ENCODE assay signal across 7 mouse cellular contexts in genomic region chr9:64253021-64253904, GRCm38 (mm10). TPM values are rescaled to one million over a fixed set of nuclear protein-coding genes. Genes with fewer than 3 reads are reported as not detected.
DNase-seq lines count a peak whose midpoint lies in the region; ATAC-seq lines count a peak whose summit lies in the region.

Gene Map2k1, minus strand, starts transcription at chr9:64253631.

- peak within 1 kb of the TSS; percentile 80 for H3K9ac ChIP-seq in embryonic facial prominence, embryonic 12.5 days
- peak within 1 kb of the TSS; percentile 72 for H3K9ac ChIP-seq in limb, embryonic 11.5 days (ENCODE audit: low read length)
- peak within 1 kb of the TSS; percentile 84 for H3K9ac ChIP-seq in midbrain, embryonic 14.5 days (replicated peaks; ENCODE audit: low read length)

- H3K4me3 ChIP-seq in embryonic facial prominence, embryonic 12.5 days = peak within 1 kb of the TSS; percentile 77
- H3K4me3 ChIP-seq in limb, embryonic 11.5 days (ENCODE audit: low read depth, low read length) = peak within 1 kb of the TSS; percentile 92
- peak within 1 kb of the TSS; percentile 89 for H3K4me3 ChIP-seq in midbrain, embryonic 14.5 days (replicated peaks; ENCODE audit: low read depth, low read length)

- H3K4me1 ChIP-seq in embryonic facial prominence, embryonic 12.5 days = peaks cover 24% of the 10 kb centered on the region
- H3K4me1 ChIP-seq in limb, embryonic 11.5 days (ENCODE audit: control insufficient read depth, insufficient read depth, low read length) = no peaks in the 10 kb centered on the region
- peaks cover 11% of the 10 kb centered on the region for H3K4me1 ChIP-seq in midbrain, embryonic 14.5 days (ENCODE audit: control insufficient read depth, insufficient read depth, low read length)

- no peaks in the 10 kb centered on the region for H3K9me3 ChIP-seq in embryonic facial prominence, embryonic 12.5 days
- no peaks in the 10 kb centered on the region for H3K9me3 ChIP-seq in limb, embryonic 11.5 days (ENCODE audit: control insufficient read depth, low read length)
- no peaks in the 10 kb centered on the region for H3K9me3 ChIP-seq in midbrain, embryonic 14.5 days (ENCODE audit: control insufficient read depth, low read length)

- H3K4me2 ChIP-seq in embryonic facial prominence, embryonic 12.5 days (replicated peaks) = peak within 1 kb of the TSS; percentile 82
- peak within 1 kb of the TSS; percentile 87 for H3K4me2 ChIP-seq in limb, embryonic 11.5 days (ENCODE audit: low read depth, severe bottlenecking)
- peak within 1 kb of the TSS; percentile 91 for H3K4me2 ChIP-seq in midbrain, embryonic 14.5 days (ENCODE audit: low read length)

- DNase-seq in adrenal gland, postnatal 25 days = peak; percentile 100
- DNase-seq in heart, adult 11 months = peak; percentile 100
- DNase-seq in kidney, adult 18-20 months = peak; percentile 100
- DNase-seq in limb, embryonic 11.5 days (ENCODE audit: low spot score) = peak; percentile 100
- peak; percentile 100 for DNase-seq in midbrain, embryonic 14.5 days
- peak; percentile 100 for DNase-seq in spleen, adult 18-20 months

- H3K27ac ChIP-seq in embryonic facial prominence, embryonic 12.5 days = peak within 1 kb of the TSS; percentile 93
- peak within 1 kb of the TSS; percentile 56 for H3K27ac ChIP-seq in limb, embryonic 11.5 days (replicated peaks; ENCODE audit: low read depth, low read length)
- H3K27ac ChIP-seq in midbrain, embryonic 14.5 days (replicated peaks; ENCODE audit: low read depth, low read length) = peak within 1 kb of the TSS; percentile 87

- ATAC-seq in embryonic facial prominence, embryonic 12.5 days (ENCODE audit: insufficient number of reproducible peaks, insufficient read depth, low FRiP score, low TSS enrichment) = peak; percentile 91
- ATAC-seq in limb, embryonic 11.5 days (ENCODE audit: insufficient number of reproducible peaks, low FRiP score, low TSS enrichment, low read depth) = peak; percentile 96
- peak; percentile 97 for ATAC-seq in midbrain, embryonic 14.5 days (ENCODE audit: low FRiP score, low TSS enrichment)

- H3K36me3 ChIP-seq in embryonic facial prominence, embryonic 12.5 days = peaks cover 4% of the 10 kb centered on the region; the same call in 1 of the 2 replicates
- H3K36me3 ChIP-seq in limb, embryonic 11.5 days (ENCODE audit: control insufficient read depth, insufficient read depth, low read length) = no peaks in the 10 kb centered on the region; the same call in 1 of the 2 replicates
- H3K36me3 ChIP-seq in midbrain, embryonic 14.5 days (ENCODE audit: control insufficient read depth, insufficient read depth, low read length) = no peaks in the 10 kb centered on the region

- H3K27me3 ChIP-seq in embryonic facial prominence, embryonic 12.5 days = no peaks in the 10 kb centered on the region
- H3K27me3 ChIP-seq in limb, embryonic 11.5 days (ENCODE audit: control insufficient read depth, insufficient read depth, low read length) = no peaks in the 10 kb centered on the region
- H3K27me3 ChIP-seq in midbrain, embryonic 14.5 days (ENCODE audit: control insufficient read depth, insufficient read depth, low read length) = no peaks in the 10 kb centered on the region

- WGBS in embryonic facial prominence, embryonic 12.5 days = under 1% methylated on average over 85 of the region's 89 CpGs
- under 1% methylated on average over 82 of the region's 89 CpGs for WGBS in limb, embryonic 11.5 days
- under 1% methylated on average over 88 of the region's 89 CpGs for WGBS in midbrain, embryonic 14.5 days

RNA-seq across cellular contexts. Expression of gene Map2k1, which starts in this region (rescaled TPM):
- total RNA-seq in adrenal gland, postnatal 25 days (2021) = 65.4 and 68.3 TPM in 2 replicates
- polyA plus RNA-seq in embryonic facial prominence, embryonic 12.5 days (2016; fragmentation: Nextera tagmentation; extraction: Ambion mirVana) = 77.0 and 79.1 TPM in 2 replicates
- polyA plus RNA-seq in limb, embryonic 11.5 days (2014; fragmentation: Nextera tagmentation; extraction: Ambion mirVana) = 75.1 and 79.8 TPM in 2 replicates
- 46.4 and 50.7 TPM in 2 replicates for polyA plus RNA-seq in midbrain, embryonic 14.5 days (2014; fragmentation: Nextera tagmentation; extraction: Ambion mirVana)

Comparison
In these comparisons a context has a peak if more than half of its experiments do, and no peak if none do; other contexts are left out.
1. Peak in every context shown above with its lines: DNase-seq, ATAC-seq, H3K4me3 ChIP-seq and H3K27ac ChIP-seq.